Mouse (Mus musculus) kidney, adult 2 months (tissue): ENCODE data around the gene 4921530L21Rik.

Source experiments
- CTCF ChIP-seq: fragments of 200-500 bp; conservative IDR thresholded peaks from 2 replicates; pipeline ENCODE4 v1.5.1; 2011; ENCODE audit warnings: low read depth, mild to moderate bottlenecking, control low read depth, low read length, moderate library complexity, mixed read lengths; ENCODE audit not compliant: insufficient read depth, insufficient read length
- POLR2A ChIP-seq: fragments of 200-500 bp; IDR thresholded peaks from one replicate; pipeline ENCODE4 v1.6.1; 2011; ENCODE audit warnings: low read depth, low read length, control low read depth

DNA sequence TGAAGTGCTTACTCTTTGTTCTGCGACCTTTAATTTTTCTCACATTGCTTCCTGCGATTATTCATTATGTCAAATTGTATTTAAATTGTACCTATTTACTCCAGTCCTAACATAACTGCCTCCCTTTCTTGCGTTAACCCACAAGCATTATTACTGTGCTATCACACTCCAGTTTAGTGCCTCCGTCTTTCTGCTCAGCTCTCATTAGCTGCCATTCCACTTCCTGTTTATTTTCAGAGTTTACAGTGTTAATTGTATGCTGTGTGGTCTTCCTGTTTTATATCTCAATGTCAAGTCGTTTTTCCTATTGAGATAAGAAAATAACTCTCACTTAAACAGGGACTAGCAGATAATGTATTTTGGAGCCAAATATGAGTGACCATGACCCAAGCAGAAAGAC, 9.0 kb upstream of the 4921530L21Rik start:
- no peak for TF ChIP-seq CTCF
- no peak for TF ChIP-seq POLR2A
